Mouse (Mus musculus) kidney, adult 2 months (tissue): ENCODE data around the gene Plekhf1.

Source experiments
- CTCF ChIP-seq: fragments of 200-500 bp; conservative IDR thresholded peaks from 2 replicates; pipeline ENCODE4 v1.5.1; 2011; ENCODE audit warnings: low read depth, mild to moderate bottlenecking, control low read depth, low read length, moderate library complexity, mixed read lengths; ENCODE audit not compliant: insufficient read depth, insufficient read length
- POLR2A ChIP-seq: fragments of 200-500 bp; IDR thresholded peaks from one replicate; pipeline ENCODE4 v1.6.1; 2011; ENCODE audit warnings: low read depth, low read length, control low read depth

- TF ChIP-seq CTCF (no peak), POLR2A (peak; percentile 64)
These were observed at the start of gene Plekhf1 for GRCm38 (mm10) chr7:38227900-38228298.
